Mouse (Mus musculus) thymus, postnatal 36 days (tissue): Measurements from ENCODE around the gene Tbc1d1.

ENCODE experiments used
- DNase-seq, 2 experiments: peaks; one replicate each; pipeline ENCODE4 v3.0.0; 2022; ENCODE audit warnings: mixed read lengths in 2 of 2

Gene Tbc1d1

GRCm38 (mm10) chr5:64238894-64239652 lies 83.0 kb downstream of the Tbc1d1 start:
- no peak for DNase-seq

GRCm38 (mm10) chr5:64240941-64241682 lies 85.0 kb downstream of the Tbc1d1 start:
- DNase-seq = no peak

DNA sequence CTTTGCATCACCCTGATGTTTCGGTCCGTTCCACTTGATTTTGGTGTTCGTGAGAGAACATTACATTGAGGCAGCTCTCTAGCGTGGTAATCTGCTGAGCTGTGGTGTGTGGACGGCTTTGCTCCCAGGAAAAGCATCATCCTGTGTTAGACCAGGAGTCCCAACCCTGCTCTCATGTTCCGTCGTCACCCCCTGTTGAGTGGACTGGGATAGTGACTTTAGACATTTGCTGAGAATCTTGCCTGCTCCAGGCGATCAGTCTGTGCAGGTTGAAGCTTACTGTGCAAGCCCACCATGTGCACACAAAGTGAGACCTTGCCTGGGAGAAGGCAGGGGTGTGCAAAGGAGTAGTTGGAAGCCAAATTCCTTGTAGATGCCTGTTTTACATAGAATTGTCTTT lies 85.8 kb downstream of the Tbc1d1 start:
- DNase-seq = no peak

- DNase-seq = no peak
Observed at GRCm38 (mm10) chr5:64242795-64243455, 86.8 kb downstream of the Tbc1d1 start.

DNA sequence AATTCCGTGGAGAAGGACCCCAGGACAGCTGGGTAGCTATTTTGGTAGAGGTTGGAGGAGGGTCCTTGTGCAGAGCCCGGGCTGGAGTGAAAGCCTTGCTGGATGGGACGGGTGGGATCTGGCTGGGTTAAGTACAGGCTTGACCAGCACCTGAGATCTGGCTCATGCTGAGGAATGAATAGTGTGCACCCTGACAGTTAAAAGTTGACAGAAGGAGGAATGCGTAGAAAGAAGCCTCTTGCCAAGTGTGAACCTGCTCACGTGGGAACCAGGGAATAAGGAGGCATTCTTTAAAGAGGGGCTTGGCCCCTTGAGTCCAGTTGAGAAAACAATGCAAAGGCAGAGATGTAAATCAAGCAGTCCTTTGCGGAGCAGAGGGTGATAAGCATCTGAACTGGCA lies 87.6 kb downstream of the Tbc1d1 start:
- no peak for DNase-seq

DNA sequence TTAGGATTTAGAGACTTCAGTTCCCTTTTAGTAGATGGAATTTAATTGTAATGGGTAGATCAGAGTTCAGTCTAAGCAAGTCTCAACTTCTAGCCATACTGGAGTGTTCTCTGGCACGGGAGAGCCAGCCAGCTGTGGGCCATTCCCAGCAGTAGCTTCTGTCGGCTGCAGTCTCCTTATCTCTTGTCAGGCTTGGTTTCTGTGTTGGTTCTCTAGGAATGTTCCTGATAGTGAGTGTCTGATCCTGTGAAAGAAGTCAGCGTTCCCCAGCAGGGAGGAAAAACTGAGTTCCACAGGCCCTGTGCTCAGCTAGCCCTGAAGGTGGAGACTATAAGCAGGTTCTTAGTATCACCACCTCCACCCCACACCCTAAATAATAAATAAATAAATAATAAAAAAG lies 88.2 kb downstream of the Tbc1d1 start:
- DNase-seq = no peak

DNA sequence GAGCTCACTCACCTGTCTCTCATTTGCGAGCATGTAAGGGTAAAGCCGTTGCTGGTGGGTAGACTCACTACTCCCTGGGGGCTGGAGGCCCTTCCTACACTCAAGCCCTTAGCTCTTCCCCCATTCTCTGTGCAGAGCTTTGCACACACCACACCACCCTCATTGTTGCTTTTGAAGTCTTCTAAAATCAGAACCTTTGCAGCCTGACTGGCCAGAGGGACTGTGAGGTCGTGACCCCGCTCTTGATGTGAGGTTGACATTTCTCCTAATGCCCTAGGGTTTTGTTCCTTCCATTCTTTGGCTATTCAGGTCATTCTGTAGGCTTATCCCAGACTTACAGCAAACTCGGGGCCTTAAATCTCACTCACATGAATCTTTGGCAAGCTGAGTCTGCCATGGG lies 88.6 kb downstream of the Tbc1d1 start:
- DNase-seq = no peak

DNA sequence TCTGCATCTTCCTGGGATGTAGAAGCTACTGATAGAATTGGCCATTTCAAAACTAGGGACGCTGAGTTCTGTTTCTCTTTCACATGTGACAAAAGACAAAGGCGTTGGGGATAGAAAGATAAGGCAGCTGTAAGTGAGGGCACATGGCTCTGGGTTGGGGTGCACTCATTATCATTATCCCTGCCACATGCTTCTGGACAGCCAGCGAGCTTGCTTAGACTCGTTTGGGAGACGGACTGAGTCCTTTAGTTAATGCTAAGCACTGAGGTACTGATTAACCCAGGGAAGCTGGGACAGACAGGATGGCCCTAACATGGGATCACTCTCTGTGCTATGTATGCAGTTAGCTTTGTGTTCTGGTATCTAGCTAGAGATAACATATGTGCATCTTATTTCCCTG lies 95.3 kb downstream of the Tbc1d1 start:
- DNase-seq = no peak

DNA sequence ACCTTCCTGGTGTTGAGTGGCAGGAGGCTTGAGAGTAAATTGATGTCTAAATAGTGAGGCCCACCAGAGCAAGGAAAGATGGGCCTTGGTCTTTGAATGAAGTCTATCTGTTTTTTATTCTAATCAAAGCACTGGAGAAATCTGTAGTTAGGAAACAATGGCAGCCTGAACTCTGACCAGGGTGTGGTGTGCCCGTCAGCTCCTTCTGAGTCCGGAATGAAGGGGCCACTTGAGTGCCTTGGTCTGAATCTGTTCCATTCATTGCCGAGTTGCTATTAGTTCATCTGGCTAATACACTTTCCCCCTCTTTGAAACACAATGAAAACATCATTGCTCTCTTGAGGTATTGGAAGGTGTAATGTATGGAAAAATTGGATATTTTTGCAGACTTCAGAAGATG lies 98.2 kb downstream of the Tbc1d1 start:
- DNase-seq = no peak

- DNase-seq = no peak
Observed at GRCm38 (mm10) chr5:64254988-64255387, 98.9 kb downstream of the Tbc1d1 start.

DNA sequence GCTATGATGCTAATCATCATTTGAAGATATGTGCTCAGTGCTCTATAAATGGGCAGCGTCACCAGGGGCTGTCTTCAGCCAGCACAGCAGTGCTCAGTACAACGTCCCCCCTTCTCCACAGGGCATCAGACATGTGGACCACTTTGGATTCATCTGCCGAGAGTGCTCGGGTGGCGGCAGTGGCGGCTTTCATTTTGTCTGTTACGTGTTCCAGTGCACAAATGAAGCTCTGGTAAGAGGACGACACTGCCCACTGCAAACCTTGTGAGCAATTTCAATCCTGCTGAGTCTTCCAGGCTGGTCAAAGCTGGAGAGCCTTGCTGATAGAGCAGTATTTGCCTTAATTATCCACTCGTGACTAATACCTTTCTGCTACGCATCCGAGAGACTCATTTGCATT lies 107.2 kb downstream of the Tbc1d1 start:
- DNase-seq = no peak

- DNase-seq = no peak
Observed at GRCm38 (mm10) chr5:64263898-64264478, 107.9 kb downstream of the Tbc1d1 start.

- peak in 1 of 2 experiments; percentile 26 for DNase-seq
Observed at GRCm38 (mm10) chr5:64265145-64265544, 109.0 kb downstream of the Tbc1d1 start.

GRCm38 (mm10) chr5:64265906-64266305 lies 109.8 kb downstream of the Tbc1d1 start:
- no peak for DNase-seq

GRCm38 (mm10) chr5:64266534-64266933 lies 110.4 kb downstream of the Tbc1d1 start:
- no peak for DNase-seq

GRCm38 (mm10) chr5:64267279-64267678 lies 111.2 kb downstream of the Tbc1d1 start:
- no peak for DNase-seq

DNA sequence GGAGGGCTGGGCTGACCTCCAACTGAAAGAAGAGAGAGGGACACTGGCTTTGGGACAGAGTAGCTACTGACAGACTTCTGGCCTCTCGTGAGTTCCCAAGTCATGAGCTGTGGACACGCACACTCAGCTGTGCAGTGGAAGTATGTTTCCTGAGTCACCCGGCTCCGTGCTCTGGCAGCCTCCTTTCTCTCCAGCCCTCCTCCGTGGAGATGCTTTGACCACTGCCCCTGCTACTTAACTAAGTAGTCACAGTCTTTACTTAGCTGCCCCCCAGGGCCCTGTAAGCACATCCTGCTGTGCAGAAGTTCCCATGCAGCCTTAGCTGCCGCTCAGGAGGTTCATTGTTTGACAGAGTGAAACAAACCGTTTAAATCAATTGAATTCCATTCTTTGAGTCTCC lies 113.6 kb downstream of the Tbc1d1 start:
- no peak for DNase-seq

DNA sequence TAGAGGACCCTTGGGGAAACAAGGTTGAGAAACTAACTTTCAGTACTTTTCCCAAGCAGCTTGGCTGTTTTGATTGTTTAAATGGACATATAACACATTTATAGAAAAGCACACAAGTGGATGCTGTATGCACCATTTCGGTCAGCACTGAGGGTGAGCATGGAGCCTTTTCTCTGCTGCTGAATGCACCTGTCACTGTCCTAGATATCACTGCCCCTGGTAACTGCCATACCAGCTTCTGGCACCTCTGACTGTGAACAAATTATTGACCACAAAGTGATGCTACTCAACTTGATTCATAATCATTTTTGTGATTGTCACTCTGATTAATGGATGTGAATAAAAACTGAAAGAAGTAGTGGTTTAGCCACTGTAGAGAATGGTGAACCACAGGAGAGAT lies 117.4 kb downstream of the Tbc1d1 start:
- no peak for DNase-seq

- no peak for DNase-seq
Observed at GRCm38 (mm10) chr5:64274296-64274695, 118.2 kb downstream of the Tbc1d1 start.

- DNase-seq = peak; percentile 38
Observed at GRCm38 (mm10) chr5:64274738-64275451, 118.8 kb downstream of the Tbc1d1 start.

GRCm38 (mm10) chr5:64277646-64278191 lies 121.6 kb downstream of the Tbc1d1 start:
- no peak for DNase-seq

- no peak for DNase-seq
Observed at GRCm38 (mm10) chr5:64279668-64280067, 123.6 kb downstream of the Tbc1d1 start.
